Mouse (Mus musculus) bone marrow, adult 2 months (tissue): ENCODE data around the gene Ndp. TPM values are rescaled to one million over a fixed set of nuclear protein-coding genes. Genes with fewer than 3 reads are reported as not detected.

Experiments used
- H3K27ac ChIP-seq: fragments of 200-500 bp; 2 replicates; pipeline ENCODE4 v1.5.1; 2012; ENCODE audit warnings: low read depth, mild to moderate bottlenecking, control low read depth, inconsistent platforms, low read length; ENCODE audit not compliant: control insufficient read depth, poor library complexity, insufficient read depth
- H3K4me1 ChIP-seq: fragments of 200-500 bp; 2 replicates; pipeline ENCODE4 v1.6.1; 2011; ENCODE audit warnings: low read length; ENCODE audit not compliant: control insufficient read depth, insufficient read depth
- H3K4me3 ChIP-seq: fragments of 200-500 bp; replicated peaks from 2 replicates; pipeline ENCODE3; 2011; ENCODE audit warnings: mild to moderate bottlenecking, low read depth, low read length, control low read depth; ENCODE audit not compliant: control insufficient read depth
- CTCF ChIP-seq: fragments of 200-500 bp; IDR thresholded peaks from 2 replicates; pipeline ENCODE4 v1.5.1; 2011; ENCODE audit warnings: low read length, control low read depth; ENCODE audit not compliant: control insufficient read depth, insufficient read depth
- POLR2A ChIP-seq: fragments of 200-500 bp; IDR thresholded peaks from 2 replicates; pipeline ENCODE4 v1.6.1; 2011; ENCODE audit warnings: low read depth, mild to moderate bottlenecking, control low read depth, low read length, borderline replicate concordance; ENCODE audit not compliant: control insufficient read depth
- WGBS: fragments of 180-500 bp; shearing (Covaris S2); methylation state at CpG from one replicate; pipeline ENCODE4 v1.1.7; 2018; 5-methylcytosine and 5-hydroxymethylcytosine counted together
- polyA plus RNA-seq: library from polyadenylated mRNA; stranded (reverse); fragments of >200 nt; gene quantifications from 2 replicates; pipeline ENCODE4 v1.2.4, GENCODE M21; 2011; ENCODE audit warnings: low replicate concordance; ENCODE audit not compliant: missing spikeins, insufficient read depth, insufficient read length

Ndp gene
- polyA plus RNA-seq = not detected in 2 replicates

DNA sequence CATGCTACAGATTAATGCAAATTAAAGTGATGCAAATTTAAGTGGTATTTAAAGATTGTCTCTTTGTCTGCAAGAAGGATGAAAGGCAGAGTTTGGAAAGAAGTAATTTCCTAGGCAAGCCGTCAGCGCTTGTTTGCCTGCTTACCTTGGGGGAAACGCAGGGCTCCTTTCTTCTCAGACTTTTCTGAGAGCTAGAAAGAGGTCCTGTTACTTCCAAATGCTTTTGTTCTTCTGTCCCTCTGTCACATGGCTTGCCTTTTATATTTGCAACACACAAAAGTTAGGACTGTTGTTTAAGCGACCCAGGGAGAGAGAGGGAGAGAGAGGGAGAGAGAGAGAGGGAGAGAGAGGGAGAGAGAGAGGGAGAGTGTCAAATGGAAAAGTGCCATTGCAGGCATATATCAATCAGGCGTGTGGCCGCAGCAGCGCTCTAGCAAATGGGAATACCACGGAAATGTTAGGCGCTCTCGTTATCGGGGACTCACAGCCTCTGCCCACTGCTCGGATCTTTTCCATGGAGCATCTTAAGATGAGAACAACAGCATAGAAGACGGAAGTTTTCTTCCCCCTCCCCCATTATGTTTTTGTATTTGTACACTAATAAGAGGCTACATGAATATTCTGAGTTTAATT lies at the start of gene Ndp:
Ndp (minus strand) TSS at position 534 of the 633 bp plus-strand sequence.
- Histone ChIP-seq H3K27ac (no peak within 1 kb of the TSS), H3K4me3 (no peak within 1 kb of the TSS), H3K4me1 (no peaks in the 10 kb centered on the region)
- 20% methylated on average over 13 of the region's 13 CpGs for WGBS
- TF ChIP-seq POLR2A (no peak), CTCF (no peak)

- H3K4me1 ChIP-seq = no peaks in the 10 kb centered on the region
- TF ChIP-seq POLR2A (no peak), CTCF (no peak)
- H3K27ac ChIP-seq = no peak overlapping the region
- WGBS = 89% methylated on average over 2 of the region's 2 CpGs
- H3K4me3 ChIP-seq = no peak overlapping the region
Observed at GRCm38 (mm10) chrX:16954767-16955166, 43.2 kb upstream of the Ndp start.

DNA sequence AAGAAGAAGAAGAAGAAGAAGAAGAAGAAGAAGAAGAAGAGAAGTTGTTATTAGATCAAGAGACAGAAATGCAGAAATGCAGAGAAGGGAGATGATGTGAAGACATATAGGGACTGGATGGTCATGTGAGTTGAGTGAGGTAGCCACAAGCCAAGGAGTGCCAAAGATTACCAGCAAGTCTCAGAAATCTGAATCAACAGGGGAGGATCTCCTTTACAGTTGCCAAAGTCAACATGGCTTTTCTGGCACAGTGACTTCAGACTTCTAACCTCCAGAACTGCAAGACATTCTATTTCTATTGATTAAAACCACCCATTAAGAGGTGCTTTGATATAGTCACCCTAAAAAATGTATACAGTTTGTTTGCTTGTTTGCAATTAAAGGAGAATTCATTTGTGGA lies 6.4 kb upstream of the Ndp start:
- TF ChIP-seq POLR2A = no peak
- TF ChIP-seq CTCF = no peak
- Histone ChIP-seq H3K4me1 (no peaks in the 10 kb centered on the region), H3K4me3 (no peak overlapping the region), H3K27ac (no peak overlapping the region)

DNA sequence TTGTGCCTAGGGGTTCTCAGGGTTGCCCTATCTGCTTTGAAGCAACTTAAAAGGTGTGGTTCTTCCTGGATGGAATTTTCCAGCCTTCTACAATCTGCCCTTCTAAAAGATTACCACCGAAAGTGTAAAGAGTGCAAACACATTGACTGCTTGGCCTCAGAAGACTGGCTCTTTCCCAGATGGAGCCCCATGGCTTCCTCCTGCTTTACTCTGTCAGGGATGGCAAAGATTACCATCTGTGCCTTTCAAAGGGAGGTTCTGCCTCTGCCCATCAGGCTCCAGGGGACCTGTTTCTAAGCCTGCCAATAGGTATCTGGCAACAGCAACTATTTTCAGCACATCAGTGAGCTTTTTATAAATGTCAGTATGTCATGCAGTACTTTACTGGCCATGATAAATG lies 1.5 kb upstream of the Ndp start:
- Histone ChIP-seq H3K4me1 (no peaks in the 10 kb centered on the region), H3K4me3 (no peak overlapping the region), H3K27ac (no peak overlapping the region)
- 63% methylated on average over 1 of the region's 1 CpGs for WGBS
- TF ChIP-seq POLR2A = no peak
- TF ChIP-seq CTCF = no peak

- Histone ChIP-seq H3K4me1 (no peaks in the 10 kb centered on the region), H3K27ac (no peak overlapping the region), H3K4me3 (no peak overlapping the region)
- 42% methylated on average over 4 of the region's 4 CpGs for WGBS
- no peak for TF ChIP-seq POLR2A
- no peak for TF ChIP-seq CTCF
Observed at GRCm38 (mm10) chrX:16911911-16912310, 337 bp upstream of the Ndp start.

GRCm38 (mm10) chrX:16910211-16911095 lies 1.1 kb downstream of the Ndp start:
- TF ChIP-seq CTCF (no peak), POLR2A (no peak)
- no peak overlapping the region for H3K4me3 ChIP-seq
- 24% methylated on average over 18 of the region's 18 CpGs for WGBS
- no peak overlapping the region for H3K27ac ChIP-seq
- no peaks in the 10 kb centered on the region for H3K4me1 ChIP-seq

DNA sequence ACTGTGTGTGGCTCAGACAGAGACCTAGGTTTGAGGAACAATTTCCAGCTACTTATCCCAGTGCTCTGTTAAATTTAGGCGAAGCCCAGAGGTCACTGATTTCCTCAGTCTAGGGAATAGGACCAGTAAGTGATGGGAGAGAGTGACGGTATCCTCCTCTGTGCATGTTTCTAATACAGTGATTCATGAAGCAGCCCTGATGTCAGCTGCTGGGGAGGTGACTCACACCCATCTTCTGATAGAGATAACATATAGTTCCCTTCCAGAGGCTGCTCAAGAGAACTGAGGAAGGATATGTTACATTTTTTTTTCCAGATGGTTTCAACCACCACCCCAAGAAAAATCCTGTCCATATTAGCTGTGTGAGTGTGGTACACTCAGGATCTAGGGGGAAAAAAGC lies 2.9 kb downstream of the Ndp start:
- WGBS = 68% methylated on average over 2 of the region's 2 CpGs
- H3K4me3 ChIP-seq = no peak overlapping the region
- no peak overlapping the region for H3K27ac ChIP-seq
- TF ChIP-seq CTCF (no peak), POLR2A (no peak)
- no peaks in the 10 kb centered on the region for H3K4me1 ChIP-seq

GRCm38 (mm10) chrX:16907554-16907953 lies 4.0 kb downstream of the Ndp start:
- WGBS = 68% methylated on average over 6 of the region's 6 CpGs
- Histone ChIP-seq H3K4me1 (no peaks in the 10 kb centered on the region), H3K4me3 (no peak overlapping the region), H3K27ac (no peak overlapping the region)
- no peak for TF ChIP-seq POLR2A
- TF ChIP-seq CTCF = no peak
